Mouse (Mus musculus): ENCODE measurements around the gene Tgfa. TPM values are rescaled to one million over a fixed set of nuclear protein-coding genes. Genes with fewer than 3 reads are reported as not detected.

The Tgfa gene
- total RNA-seq, 2 experiments from 2014 or later: not detected

GRCm38 (mm10) chr6:86271130-86271529, 76.1 kb downstream of the Tgfa start:
- ATAC-seq (replicated peaks; ENCODE audit: low FRiP score, poor library complexity, severe bottlenecking): no peak

GRCm38 (mm10) chr6:86275704-86276103, 80.7 kb downstream of the Tgfa start:
- ATAC-seq (replicated peaks; ENCODE audit: low FRiP score, poor library complexity, severe bottlenecking): no peak

GRCm38 (mm10) chr6:86276816-86277215, 81.8 kb downstream of the Tgfa start:
- no peak for ATAC-seq (replicated peaks; ENCODE audit: low FRiP score, poor library complexity, severe bottlenecking)

GRCm38 (mm10) chr6:86277620-86278019, 82.6 kb downstream of the Tgfa start:
- ATAC-seq (replicated peaks; ENCODE audit: low FRiP score, poor library complexity, severe bottlenecking): no peak

GRCm38 (mm10) chr6:86281573-86282210, 86.7 kb downstream of the Tgfa start:
- no peak for ATAC-seq (replicated peaks; ENCODE audit: low FRiP score, poor library complexity, severe bottlenecking)

GRCm38 (mm10) chr6:86293301-86293700, 98.3 kb downstream of the Tgfa start:
- ATAC-seq (replicated peaks; ENCODE audit: low FRiP score, poor library complexity, severe bottlenecking): no peak

- ATAC-seq (replicated peaks; ENCODE audit: low FRiP score, poor library complexity, severe bottlenecking): no peak
Measured at GRCm38 (mm10) chr6:86295451-86295850, 100.4 kb downstream of the Tgfa start.

- ATAC-seq (replicated peaks; ENCODE audit: low FRiP score, poor library complexity, severe bottlenecking): no peak
Measured at GRCm38 (mm10) chr6:86296126-86296525, 101.1 kb downstream of the Tgfa start.

- ATAC-seq (replicated peaks; ENCODE audit: low FRiP score, poor library complexity, severe bottlenecking): no peak
Measured at GRCm38 (mm10) chr6:86296938-86297337, 101.9 kb downstream of the Tgfa start.

GRCm38 (mm10) chr6:86298961-86299360, 103.9 kb downstream of the Tgfa start:
- ATAC-seq (replicated peaks; ENCODE audit: low FRiP score, poor library complexity, severe bottlenecking): no peak

GRCm38 (mm10) chr6:86299381-86299780, 104.4 kb downstream of the Tgfa start:
- no peak for ATAC-seq (replicated peaks; ENCODE audit: low FRiP score, poor library complexity, severe bottlenecking)

GRCm38 (mm10) chr6:86305680-86306079, 110.7 kb downstream of the Tgfa start:
- ATAC-seq (replicated peaks; ENCODE audit: low FRiP score, poor library complexity, severe bottlenecking): no peak

- ATAC-seq (replicated peaks; ENCODE audit: low FRiP score, poor library complexity, severe bottlenecking): no peak
Measured at GRCm38 (mm10) chr6:86314011-86314410, 119.0 kb downstream of the Tgfa start.

GRCm38 (mm10) chr6:86317066-86317465, 122.0 kb downstream of the Tgfa start:
- no peak for ATAC-seq (replicated peaks; ENCODE audit: low FRiP score, poor library complexity, severe bottlenecking)

- no peak for ATAC-seq (replicated peaks; ENCODE audit: low FRiP score, poor library complexity, severe bottlenecking)
Measured at GRCm38 (mm10) chr6:86318855-86319254, 123.8 kb downstream of the Tgfa start.

GRCm38 (mm10) chr6:86322031-86322563, 127.1 kb downstream of the Tgfa start:
- no peak for ATAC-seq (replicated peaks; ENCODE audit: low FRiP score, poor library complexity, severe bottlenecking)

- ATAC-seq (replicated peaks; ENCODE audit: low FRiP score, poor library complexity, severe bottlenecking): no peak
Measured at GRCm38 (mm10) chr6:86322991-86323390, 128.0 kb downstream of the Tgfa start.

- ATAC-seq (replicated peaks; ENCODE audit: low FRiP score, poor library complexity, severe bottlenecking): no peak
Measured at GRCm38 (mm10) chr6:86324400-86324799, 129.4 kb downstream of the Tgfa start.
